Mouse (Mus musculus): ENCODE results near the gene Drd1.

Gene Drd1

GRCm38 (mm10) chr13:54055448-54055861, at the start of gene Drd1:
Gene Drd1, minus strand, starts transcription at chr13:54055705.
- peak; percentile 64 for DNase-seq (ENCODE audit: low read depth, low spot score)

- no peak for DNase-seq (ENCODE audit: low read depth, low spot score)
Observed at GRCm38 (mm10) chr13:54103866-54104265, 48.4 kb upstream of the Drd1 start.

- DNase-seq (ENCODE audit: low read depth, low spot score) = no peak
Observed at GRCm38 (mm10) chr13:54103271-54103670, 47.8 kb upstream of the Drd1 start.

GRCm38 (mm10) chr13:54102061-54102460, 46.6 kb upstream of the Drd1 start:
- no peak for DNase-seq (ENCODE audit: low read depth, low spot score)

GRCm38 (mm10) chr13:54101031-54101820, 45.7 kb upstream of the Drd1 start:
- no peak for DNase-seq (ENCODE audit: low read depth, low spot score)

- no peak for DNase-seq (ENCODE audit: low read depth, low spot score)
Observed at GRCm38 (mm10) chr13:54097797-54098196, 42.3 kb upstream of the Drd1 start.

GRCm38 (mm10) chr13:54097227-54097626, 41.7 kb upstream of the Drd1 start:
- DNase-seq (ENCODE audit: low read depth, low spot score) = no peak

GRCm38 (mm10) chr13:54095721-54096120, 40.2 kb upstream of the Drd1 start:
- no peak for DNase-seq (ENCODE audit: low read depth, low spot score)

- DNase-seq (ENCODE audit: low read depth, low spot score) = no peak
Observed at GRCm38 (mm10) chr13:54094963-54095362, 39.5 kb upstream of the Drd1 start.

GRCm38 (mm10) chr13:54094349-54094748, 38.8 kb upstream of the Drd1 start:
- DNase-seq (ENCODE audit: low read depth, low spot score) = no peak

- no peak for DNase-seq (ENCODE audit: low read depth, low spot score)
Observed at GRCm38 (mm10) chr13:54091719-54092118, 36.2 kb upstream of the Drd1 start.

GRCm38 (mm10) chr13:54085266-54085665, 29.8 kb upstream of the Drd1 start:
- DNase-seq (ENCODE audit: low read depth, low spot score) = no peak

GRCm38 (mm10) chr13:54084826-54085225, 29.3 kb upstream of the Drd1 start:
- no peak for DNase-seq (ENCODE audit: low read depth, low spot score)

GRCm38 (mm10) chr13:54084178-54084577, 28.7 kb upstream of the Drd1 start:
- no peak for DNase-seq (ENCODE audit: low read depth, low spot score)

GRCm38 (mm10) chr13:54082946-54083345, 27.4 kb upstream of the Drd1 start:
- DNase-seq (ENCODE audit: low read depth, low spot score) = no peak

- no peak for DNase-seq (ENCODE audit: low read depth, low spot score)
Observed at GRCm38 (mm10) chr13:54080785-54081184, 25.3 kb upstream of the Drd1 start.

GRCm38 (mm10) chr13:54079782-54080759, 24.6 kb upstream of the Drd1 start:
- peak; percentile 23 for DNase-seq (ENCODE audit: low read depth, low spot score)

GRCm38 (mm10) chr13:54077470-54078174, 22.1 kb upstream of the Drd1 start:
- DNase-seq (ENCODE audit: low read depth, low spot score) = no peak

GRCm38 (mm10) chr13:54076762-54077460, 21.4 kb upstream of the Drd1 start:
- DNase-seq (ENCODE audit: low read depth, low spot score) = no peak

GRCm38 (mm10) chr13:54076051-54076450, 20.5 kb upstream of the Drd1 start:
- no peak for DNase-seq (ENCODE audit: low read depth, low spot score)

- peak; percentile 42 for DNase-seq (ENCODE audit: low read depth, low spot score)
Observed at GRCm38 (mm10) chr13:54075416-54075815, 19.9 kb upstream of the Drd1 start.
